Mouse (Mus musculus) E14TG2a.4 (cell line): ENCODE data around the gene Esf1.

Experiments used
- H3K27me3 ChIP-seq: 2 replicates; pipeline ENCODE4 v1.6.1; 2014; ENCODE audit warnings: low read length, control low read depth; ENCODE audit not compliant: insufficient read depth
- H3K36me3 ChIP-seq: 2 replicates; pipeline ENCODE4 v1.6.1; 2014; ENCODE audit warnings: low read length, control low read depth; ENCODE audit not compliant: insufficient read depth
- H3K4me1 ChIP-seq: replicated peaks from 2 replicates; pipeline ENCODE4 v1.6.1; 2014; ENCODE audit warnings: low read depth, low read length, control low read depth
- H3K4me3 ChIP-seq: replicated peaks from 2 replicates; pipeline ENCODE4 v1.5.1; 2014; ENCODE audit warnings: mild to moderate bottlenecking, low read length
- H3K9me3 ChIP-seq: 2 replicates; pipeline ENCODE4 v1.6.1; 2014; ENCODE audit warnings: low read length, control low read depth
- CTCF ChIP-seq: conservative IDR thresholded peaks from 2 replicates; pipeline ENCODE4 v1.5.1; 2014; ENCODE audit warnings: low read length
- NANOG ChIP-seq: IDR thresholded peaks from 2 replicates; pipeline ENCODE4 v1.6.1; 2014; ENCODE audit warnings: borderline replicate concordance, low read length, mixed read lengths
- POU5F1 ChIP-seq: IDR thresholded peaks from 2 replicates; pipeline ENCODE4 v1.6.1; 2014; ENCODE audit warnings: low read length, borderline replicate concordance

The Esf1 gene

DNA sequence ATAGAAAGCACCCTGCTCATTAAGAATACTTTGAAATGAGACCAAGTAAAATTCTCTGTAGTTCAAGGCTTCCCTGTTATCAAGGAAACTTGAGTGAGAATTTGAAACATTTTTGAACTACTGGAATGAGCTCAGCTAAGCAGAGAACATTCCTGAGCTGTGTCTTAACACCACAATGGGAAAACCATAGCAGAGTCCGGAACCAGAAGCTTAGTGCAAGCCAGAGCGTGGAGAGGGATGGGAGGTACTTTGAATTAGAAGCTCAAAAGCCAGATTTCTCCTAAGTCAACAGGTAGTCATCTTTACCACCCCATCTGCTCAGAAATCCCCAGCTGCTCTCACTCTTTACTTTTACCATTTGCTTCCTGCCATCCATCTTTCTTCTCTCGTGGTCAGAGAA, 65.4 kb downstream of the Esf1 start:
- Histone ChIP-seq H3K4me3 (no peak overlapping the region), H3K27me3 (no peaks in the 10 kb centered on the region), H3K4me1 (no peaks in the 10 kb centered on the region), H3K9me3 (no peaks in the 10 kb centered on the region), H3K36me3 (no peaks in the 10 kb centered on the region)
- TF ChIP-seq CTCF (no peak), NANOG (no peak), POU5F1 (no peak)

DNA sequence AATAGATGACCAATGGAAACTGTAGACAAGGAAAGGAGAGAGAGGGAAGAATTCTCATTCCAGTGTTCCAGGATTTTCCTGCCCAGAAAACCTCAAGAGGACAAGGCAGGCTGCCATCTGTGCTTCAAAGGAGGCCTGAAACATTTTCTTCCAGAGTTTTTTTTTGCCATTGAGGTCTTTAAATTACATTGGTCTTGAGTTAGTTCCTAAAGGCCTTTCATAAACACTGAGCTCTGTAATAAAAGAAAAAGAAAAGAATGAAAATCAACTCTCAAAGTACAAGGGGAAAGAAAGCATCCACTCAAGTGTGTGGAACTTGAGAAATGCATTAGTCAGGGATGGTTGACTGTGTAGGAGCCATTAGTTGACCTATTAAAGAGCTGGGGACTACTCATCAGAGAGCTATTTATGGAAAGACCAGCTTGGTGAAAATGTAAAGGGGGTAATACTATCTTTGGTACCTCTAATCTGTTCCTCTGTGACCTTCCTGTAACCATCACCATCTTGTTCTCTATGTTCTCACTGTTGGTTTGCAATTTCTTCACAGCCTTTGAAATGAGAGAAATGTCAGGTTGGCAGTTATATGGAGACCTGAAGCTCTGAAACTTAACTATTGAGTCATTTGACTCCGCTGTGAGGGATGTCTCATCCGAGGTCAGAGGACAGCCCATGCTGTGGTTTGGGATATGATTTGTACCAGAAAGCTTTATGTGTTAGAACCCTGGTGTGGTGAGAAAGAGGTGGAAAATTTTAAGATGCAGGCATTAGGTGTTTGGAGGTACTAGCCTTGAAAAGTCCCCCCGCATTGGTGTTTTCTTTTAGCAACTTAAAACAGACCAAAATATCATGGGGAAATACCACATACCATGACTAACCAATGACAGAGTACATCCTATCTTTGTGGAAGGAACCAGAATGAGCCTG, 69.6 kb downstream of the Esf1 start:
- H3K27me3 ChIP-seq = no peaks in the 10 kb centered on the region
- TF ChIP-seq POU5F1 (no peak), CTCF (no peak), NANOG (no peak)
- no peaks in the 10 kb centered on the region for H3K36me3 ChIP-seq
- no peaks in the 10 kb centered on the region for H3K9me3 ChIP-seq
- peaks cover 8% of the 10 kb centered on the region; the same call in 1 of the 2 replicates for H3K4me1 ChIP-seq
- no peak overlapping the region for H3K4me3 ChIP-seq

DNA sequence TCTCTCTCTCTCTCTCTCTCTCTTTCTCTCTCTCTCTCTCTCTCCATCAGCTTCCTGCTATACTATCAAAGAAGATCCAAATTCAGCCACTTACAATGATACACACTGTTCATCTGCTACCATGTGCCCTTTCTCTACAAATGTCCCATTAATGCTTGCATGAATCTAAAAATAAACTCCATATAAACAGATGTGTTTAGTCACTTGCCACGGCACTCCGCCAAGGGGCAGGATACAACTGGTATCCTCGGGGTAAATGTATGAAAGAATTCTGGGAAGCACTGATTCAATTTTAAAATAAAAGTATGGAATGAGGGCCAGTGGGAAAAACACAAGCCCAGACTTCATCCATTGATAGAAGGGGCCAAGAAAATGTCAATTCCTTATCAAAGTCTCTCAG, 70.4 kb downstream of the Esf1 start:
- no peak for TF ChIP-seq NANOG
- no peak for TF ChIP-seq POU5F1
- no peak for TF ChIP-seq CTCF
- Histone ChIP-seq H3K4me1 (peaks cover 8% of the 10 kb centered on the region; the same call in 1 of the 2 replicates), H3K4me3 (no peak overlapping the region)

DNA sequence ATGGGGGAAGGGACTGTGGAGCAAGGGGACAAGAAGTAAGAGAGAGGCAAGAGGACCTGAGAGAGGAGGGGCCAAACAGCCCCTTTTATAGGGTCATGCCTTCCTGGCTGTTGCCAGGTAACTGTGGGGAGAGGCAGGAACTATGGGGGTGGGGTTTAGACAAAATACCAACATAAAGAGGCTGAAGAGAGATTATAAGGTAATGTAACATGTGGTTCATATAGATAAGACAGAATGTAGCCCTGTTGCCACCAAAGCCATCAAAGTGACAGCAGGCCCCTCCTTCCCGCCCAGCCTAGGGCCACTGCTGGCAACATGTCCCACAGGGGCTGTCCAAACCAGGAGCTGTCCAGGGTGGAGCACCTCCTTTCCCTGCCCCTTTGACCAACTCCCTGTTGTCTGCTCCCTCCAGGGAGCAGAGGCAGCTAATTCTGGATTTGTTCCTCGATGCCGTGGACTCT, 73.2 kb downstream of the Esf1 start:
- Histone ChIP-seq H3K4me1 (peaks cover 8% of the 10 kb centered on the region; the same call in 1 of the 2 replicates), H3K9me3 (no peaks in the 10 kb centered on the region), H3K4me3 (no peak overlapping the region), H3K36me3 (no peaks in the 10 kb centered on the region), H3K27me3 (no peaks in the 10 kb centered on the region)
- no peak for TF ChIP-seq CTCF
- no peak for TF ChIP-seq NANOG
- no peak for TF ChIP-seq POU5F1

More for the DNA sequence above, 70.4 kb downstream of the Esf1 start:
- Histone ChIP-seq H3K9me3 (no peaks in the 10 kb centered on the region), H3K27me3 (no peaks in the 10 kb centered on the region), H3K36me3 (no peaks in the 10 kb centered on the region)

DNA sequence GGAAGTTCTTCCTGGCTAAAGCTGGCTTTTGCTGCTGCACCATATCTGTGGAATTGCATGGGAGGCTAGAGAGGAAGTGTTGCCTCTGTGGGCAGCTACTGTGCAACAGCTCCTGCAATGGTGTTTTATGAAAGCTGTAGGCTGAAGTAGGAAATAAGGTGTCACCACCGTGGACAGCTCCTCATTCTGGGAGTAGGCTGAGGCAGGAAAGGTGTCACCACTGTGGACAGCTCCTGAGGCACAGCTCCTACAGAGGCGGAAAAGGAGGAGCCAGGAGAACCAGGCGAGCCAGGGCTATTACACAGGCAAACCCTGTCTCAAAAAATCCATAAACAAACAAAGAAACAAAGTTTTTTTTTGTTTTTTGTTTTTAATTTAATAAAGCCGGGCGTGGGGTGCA, 74.3 kb downstream of the Esf1 start:
- TF ChIP-seq NANOG (no peak), POU5F1 (no peak), CTCF (no peak)
- H3K4me3 ChIP-seq = no peak overlapping the region
- peaks cover 8% of the 10 kb centered on the region; the same call in 1 of the 2 replicates for H3K4me1 ChIP-seq
- no peaks in the 10 kb centered on the region for H3K36me3 ChIP-seq
- H3K9me3 ChIP-seq = no peaks in the 10 kb centered on the region
- H3K27me3 ChIP-seq = no peaks in the 10 kb centered on the region

GRCm38 (mm10) chr2:140093433-140093832, 76.9 kb downstream of the Esf1 start:
- H3K4me1 ChIP-seq = peaks cover 8% of the 10 kb centered on the region; the same call in 1 of the 2 replicates
- TF ChIP-seq POU5F1 (no peak), NANOG (no peak), CTCF (no peak)
- H3K4me3 ChIP-seq = no peak overlapping the region
- no peaks in the 10 kb centered on the region for H3K9me3 ChIP-seq
- no peaks in the 10 kb centered on the region for H3K27me3 ChIP-seq
- H3K36me3 ChIP-seq = no peaks in the 10 kb centered on the region

GRCm38 (mm10) chr2:140084245-140084644, 86.1 kb downstream of the Esf1 start:
- no peak overlapping the region for H3K4me3 ChIP-seq

GRCm38 (mm10) chr2:140080747-140081577, 89.4 kb downstream of the Esf1 start:
- H3K4me3 ChIP-seq = no peak overlapping the region
- peaks cover 63% of the 10 kb centered on the region for H3K4me1 ChIP-seq
- no peaks in the 10 kb centered on the region for H3K36me3 ChIP-seq
- TF ChIP-seq POU5F1 (no peak), NANOG (no peak), CTCF (no peak)
- H3K27me3 ChIP-seq = no peaks in the 10 kb centered on the region
- H3K9me3 ChIP-seq = no peaks in the 10 kb centered on the region

More at GRCm38 (mm10) chr2:140084245-140084644, 86.1 kb downstream of the Esf1 start:
- peaks cover 41% of the 10 kb centered on the region for H3K4me1 ChIP-seq
- TF ChIP-seq POU5F1 = no peak
- H3K36me3 ChIP-seq = no peaks in the 10 kb centered on the region
- no peaks in the 10 kb centered on the region for H3K27me3 ChIP-seq
- H3K9me3 ChIP-seq = no peaks in the 10 kb centered on the region
